Mouse (Mus musculus) CH12.LX (cell line): Measurements from ENCODE around the gene Tmem237. TPM values are rescaled to one million over a fixed set of nuclear protein-coding genes. Genes with fewer than 3 reads are reported as not detected.

Experiments
- DNase-seq: peaks from one replicate; pipeline ENCODE4 v3.0.0-alpha.2; 2013; ENCODE audit errors: extremely low read depth
- H3K27ac ChIP-seq: 2 replicates; pipeline ENCODE4 v1.5.1; 2012; ENCODE audit warnings: low read depth, mild to moderate bottlenecking, control low read depth, moderate library complexity; ENCODE audit not compliant: insufficient read depth
- H3K27me3 ChIP-seq: replicated peaks from 2 replicates; pipeline ENCODE3; 2012; ENCODE audit warnings: inconsistent platforms
- H3K36me3 ChIP-seq, 2 experiments: replicated peaks in 1 of 2; 2 replicates each; pipeline versions ENCODE3 to v1.6.1; 2012; ENCODE audit warnings: inconsistent platforms in 1 of 2, low read length in 1 of 2, mild to moderate bottlenecking in 1 of 2, mixed read lengths in 1 of 2, moderate library complexity in 1 of 2; ENCODE audit not compliant: control insufficient read depth in 1 of 2, insufficient read depth in 1 of 2
- H3K4me1 ChIP-seq, 2 experiments: 2 replicates each; pipeline ENCODE4 v1.6.1; 2012; ENCODE audit warnings: inconsistent platforms in 1 of 2, moderate library complexity in 1 of 2; ENCODE audit not compliant: insufficient read depth in 2 of 2, control insufficient read depth in 1 of 2
- H3K4me2 ChIP-seq: 2 replicates; pipeline ENCODE4 v1.6.1; 2012; ENCODE audit warnings: low read depth, mild to moderate bottlenecking, control low read depth; ENCODE audit not compliant: poor library complexity, insufficient read depth, severe bottlenecking
- H3K4me3 ChIP-seq, 3 experiments: fragments of 150-350 bp in 1 of 3; sonication (generic) in 1 of 3; replicated peaks in 1 of 3; 2 replicates each; pipeline versions ENCODE3 to v1.5.1; 2011 to 2012; ENCODE audit warnings: low read depth in 2 of 3, low read length in 2 of 3, mild to moderate bottlenecking in 2 of 3, moderate library complexity in 2 of 3, control low read depth in 1 of 3, improper control_type of control experiment in 1 of 3, inconsistent platforms in 1 of 3, mixed read lengths in 1 of 3; ENCODE audit not compliant: poor library complexity in 1 of 3
- H3K79me2 ChIP-seq: replicated peaks from 2 replicates; pipeline ENCODE4 v1.6.1; 2012; ENCODE audit warnings: mild to moderate bottlenecking, moderate library complexity; ENCODE audit not compliant: control insufficient read depth, poor library complexity, insufficient read depth, severe bottlenecking; ENCODE audit errors: extremely low read depth
- H3K9ac ChIP-seq: 2 replicates; pipeline ENCODE4 v1.6.1; 2012; ENCODE audit warnings: low read depth, mild to moderate bottlenecking, control low read depth, moderate library complexity; ENCODE audit not compliant: insufficient read depth
- H3K9me3 ChIP-seq: replicated peaks from 2 replicates; pipeline ENCODE3; 2012; ENCODE audit warnings: low read length, inconsistent platforms, mixed read lengths
- BHLHE40 ChIP-seq: IDR thresholded peaks from 2 replicates; pipeline ENCODE4 v1.6.1; 2011; ENCODE audit warnings: mild to moderate bottlenecking, low read depth, low read length, improper control_type of control experiment
- CHD2 ChIP-seq: IDR thresholded peaks from 2 replicates; pipeline ENCODE4 v1.6.1; 2011; ENCODE audit warnings: low read length, improper control_type of control experiment
- CTCF ChIP-seq, 2 experiments: IDR thresholded peaks in 1 of 2; conservative IDR thresholded peaks in 1 of 2; 2 replicates each; pipeline ENCODE4 v1.5.1; 2011 to 2012; ENCODE audit warnings: low read depth in 2 of 2, low read length in 2 of 2, improper control_type of control experiment in 1 of 2, inconsistent platforms in 1 of 2, mild to moderate bottlenecking in 1 of 2, moderate library complexity in 1 of 2
- E2F4 ChIP-seq: IDR thresholded peaks from 2 replicates; pipeline ENCODE4 v1.6.1; 2011; ENCODE audit warnings: low read depth, low read length, improper control_type of control experiment; ENCODE audit not compliant: insufficient replicate concordance
- HCFC1 ChIP-seq: IDR thresholded peaks from 2 replicates; pipeline ENCODE4 v1.6.1; 2012; ENCODE audit warnings: low read depth, mild to moderate bottlenecking, inconsistent platforms, low read length, improper control_type of control experiment
- IRF4 ChIP-seq: IDR thresholded peaks from 2 replicates; pipeline ENCODE4 v1.6.1; 2014; ENCODE audit warnings: low read depth, mild to moderate bottlenecking, inconsistent platforms, low read length, improper control_type of control experiment
- MAX ChIP-seq: IDR thresholded peaks from 2 replicates; pipeline ENCODE4 v1.6.1; 2011; ENCODE audit warnings: low read length, improper control_type of control experiment
- POLR2AphosphoS2 ChIP-seq: IDR thresholded peaks from 2 replicates; pipeline ENCODE4 v1.6.1; 2011; ENCODE audit warnings: low read depth, low read length, improper control_type of control experiment
- RAD21 ChIP-seq: IDR thresholded peaks from 2 replicates; pipeline ENCODE4 v1.6.1; 2011; ENCODE audit warnings: low read depth, mild to moderate bottlenecking, low read length, improper control_type of control experiment, moderate library complexity
- SMC3 ChIP-seq: IDR thresholded peaks from 2 replicates; pipeline ENCODE4 v1.6.1; 2011; ENCODE audit warnings: low read depth, low read length, improper control_type of control experiment
- TCF12 ChIP-seq: IDR thresholded peaks from 2 replicates; pipeline ENCODE4 v1.6.1; 2014; ENCODE audit warnings: low read depth, mild to moderate bottlenecking, inconsistent platforms, low read length, improper control_type of control experiment
- UBTF ChIP-seq: IDR thresholded peaks from 2 replicates; pipeline ENCODE4 v1.6.1; 2012; ENCODE audit warnings: low read depth, mild to moderate bottlenecking, inconsistent platforms, low read length, improper control_type of control experiment, moderate library complexity
- ZC3H11A ChIP-seq: IDR thresholded peaks from 2 replicates; pipeline ENCODE4 v1.6.1; 2012; ENCODE audit warnings: low read depth, mild to moderate bottlenecking, inconsistent platforms, low read length, improper control_type of control experiment
- ZKSCAN1 ChIP-seq: IDR thresholded peaks from 2 replicates; pipeline ENCODE4 v1.6.1; 2012; ENCODE audit warnings: low read depth, inconsistent platforms, low read length, improper control_type of control experiment, borderline replicate concordance
- ZMIZ1 ChIP-seq: IDR thresholded peaks from 2 replicates; pipeline ENCODE4 v1.6.1; 2012; ENCODE audit warnings: low read depth, mild to moderate bottlenecking, inconsistent platforms, low read length, improper control_type of control experiment
- ZNF384 ChIP-seq: IDR thresholded peaks from 2 replicates; pipeline ENCODE4 v1.6.1; 2012; ENCODE audit warnings: low read depth, low read length, improper control_type of control experiment, inconsistent platforms
- dilution Hi-C: fragments of 300-500 bp; cut with MboI; formaldehyde crosslinking; loops from 2 replicates; pipeline ENCODE4 v1.14.3; 2020; ENCODE audit warnings: low sequenced_read_pairs; ENCODE audit not compliant: extremely low pct_unique_long_range_greater_than_20kb, extremely low pct_ligation_motif_present
- in situ Hi-C: fragments of 300-500 bp; cut with MboI; formaldehyde crosslinking; loops from 3 replicates; pipeline ENCODE4 v1.14.3; 2019; ENCODE audit warnings: low sequenced_read_pairs, low pct_ligation_motif_present, low pct_unique_long_range_greater_than_20kb, mixed read lengths
- polyA plus RNA-seq: library from polyadenylated mRNA; unstranded; fragments of >175 nt; gene quantifications from 2 replicates; pipeline ENCODE4 v1.2.1, GENCODE M21; 2012; ENCODE audit warnings: low read depth; ENCODE audit not compliant: insufficient read length
- total RNA-seq, 2 experiments: library from RNA; depleted of rRNA; stranded (reverse); fragments of 300-350 nt in 1 of 2; fragments of >200 nt in 1 of 2; gene quantifications; 2 replicates each; pipeline ENCODE4 v1.2.3; 2012 to 2014

The Tmem237 gene
- total and polyA plus RNA-seq, 3 experiments = 4.0 to 10.3 (median 8.2) TPM

- Histone ChIP-seq H3K4me1 (peaks cover 0 to 3% of the 10 kb centered on the region in 2 experiments; a peak in 1 of 4 replicates), H3K4me3 (no peak overlapping the region), H3K9me3 (peaks cover 2% of the 10 kb centered on the region), H3K27me3 (no peaks in the 10 kb centered on the region), H3K27ac (no peak overlapping the region), H3K9ac (no peak overlapping the region), H3K36me3 (no peaks in the 10 kb centered on the region), H3K79me2 (no peaks in the 10 kb centered on the region), H3K4me2 (no peak overlapping the region)
- in situ Hi-C loops (loop anchor here (25.0 kb wide), 1 partner anchor 382 kb away; no protein-coding TSS in a partner anchor), dilution Hi-C loops (no loop called here)
- TF ChIP-seq SMC3 = peak; percentile 73
- no peak for TF ChIP-seq ZNF384
- no peak for TF ChIP-seq ZMIZ1
- no peak for TF ChIP-seq E2F4
- TF ChIP-seq TCF12 = no peak
- TF ChIP-seq HCFC1 = no peak
- no peak for TF ChIP-seq CHD2
- peak in 1 of 2 experiments; percentile 71; a peak in 3 of 4 replicates for TF ChIP-seq CTCF (conservative IDR thresholded peaks at IDR 0.05 in 1 of 2, IDR thresholded peaks at IDR 0.05 in 1 of 2; ENCODE audit: low read depth in 2 of 2, low read length in 2 of 2)
- no peak for TF ChIP-seq POLR2AphosphoS2
- no peak for TF ChIP-seq BHLHE40
- peak; percentile 38 for TF ChIP-seq RAD21
- DNase-seq = peak; percentile 35
Measured at GRCm38 (mm10) chr1:59144543-59144942, 24.3 kb upstream of the Tmem237 start.

GRCm38 (mm10) chr1:59142809-59143208 is 22.6 kb upstream of the Tmem237 start:
- Histone ChIP-seq H3K27ac (no peak overlapping the region), H3K27me3 (no peaks in the 10 kb centered on the region), H3K4me2 (no peak overlapping the region), H3K9me3 (peaks cover 2% of the 10 kb centered on the region), H3K36me3 (no peaks in the 10 kb centered on the region)
- DNase-seq = peak; percentile 76
- in situ Hi-C loops = loop anchor here (25.0 kb wide), 1 partner anchor 381 kb away; no protein-coding TSS in a partner anchor
- TF ChIP-seq IRF4 (0 out of 2 replicates have a peak, but pooled peaks have one; percentile 9), SMC3 (peak; percentile 87), UBTF (no peak), CTCF (conservative IDR thresholded peaks at IDR 0.05 in 1 of 2, IDR thresholded peaks at IDR 0.05 in 1 of 2; ENCODE audit: low read depth in 2 of 2, low read length in 2 of 2) (peak; percentile 79 to 89), MAX (no peak), ZKSCAN1 (no peak), ZC3H11A (peak; percentile 68), RAD21 (peak; percentile 86)
- TF ChIP-seq, all 38 proteins: peak for 5
- no peaks in the 10 kb centered on the region for H3K79me2 ChIP-seq
- no peak overlapping the region for H3K9ac ChIP-seq
- no peak overlapping the region for H3K4me3 ChIP-seq
- dilution Hi-C loops = no loop called here
- H3K4me1 ChIP-seq = peaks cover 0 to 3% of the 10 kb centered on the region in 2 experiments; a peak in 1 of 4 replicates
